Mouse (Mus musculus) heart, adult 11 months (tissue): Measurements from ENCODE around the gene Eif4ebp2.

ENCODE experiments used
- DNase-seq: peaks from one replicate; pipeline ENCODE4 v3.0.0; 2022

Eif4ebp2 gene

GRCm38 (mm10) chr10:61452645-61453044 lies at the start of gene Eif4ebp2:
Gene Eif4ebp2 (minus strand): TSS chr10:61452661.
- DNase-seq = peak; percentile 100

- DNase-seq = no peak
These were observed 48.3 kb upstream of the Eif4ebp2 start for GRCm38 (mm10) chr10:61500756-61501155.

GRCm38 (mm10) chr10:61499505-61500466 lies 47.3 kb upstream of the Eif4ebp2 start:
- DNase-seq = no peak

- DNase-seq = no peak
These were observed 43.8 kb upstream of the Eif4ebp2 start for GRCm38 (mm10) chr10:61496231-61496630.

- no peak for DNase-seq
These were observed 43.0 kb upstream of the Eif4ebp2 start for GRCm38 (mm10) chr10:61495461-61495860.

DNA sequence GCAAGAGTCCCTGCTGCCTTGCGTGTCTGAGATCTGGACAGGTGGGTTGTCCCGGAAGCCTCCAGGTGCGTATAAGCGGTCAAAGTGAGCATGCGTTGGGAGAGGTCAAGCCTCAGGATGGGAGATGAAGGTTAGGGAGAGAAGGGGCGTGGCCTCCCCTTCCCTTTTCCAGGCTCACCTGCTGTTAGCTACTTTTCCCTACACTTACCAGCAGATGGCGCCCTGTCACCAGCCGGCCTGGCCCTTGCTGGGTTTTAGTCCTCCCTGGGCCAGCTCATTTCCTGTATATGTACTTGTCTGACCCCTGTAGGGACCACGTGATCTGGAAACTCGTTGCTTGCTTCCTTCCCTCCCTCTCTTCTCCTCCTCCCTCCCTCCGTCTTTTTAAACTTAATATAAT lies 39.6 kb upstream of the Eif4ebp2 start:
- DNase-seq = peak; percentile 97

DNA sequence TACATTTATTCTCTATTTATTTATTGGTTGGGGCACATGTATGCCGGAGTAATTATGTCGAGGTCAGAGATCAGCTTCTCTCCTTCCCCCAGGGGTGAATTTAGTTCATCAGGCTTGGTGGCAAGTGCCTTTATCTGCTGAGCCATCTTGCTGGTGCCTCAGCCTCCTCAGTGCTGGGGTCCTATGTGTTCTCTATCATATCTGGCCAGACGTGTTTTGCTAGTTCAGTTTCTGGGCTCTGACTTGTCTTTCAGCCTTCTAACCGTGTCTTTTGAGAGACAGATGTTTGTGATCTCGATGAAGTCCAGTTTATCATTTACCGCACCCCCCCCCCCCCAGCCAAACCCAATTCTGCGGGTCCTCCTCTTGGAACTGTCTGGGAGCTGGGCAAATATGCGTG lies 39.1 kb upstream of the Eif4ebp2 start:
- DNase-seq = no peak

GRCm38 (mm10) chr10:61488522-61489110 lies 36.2 kb upstream of the Eif4ebp2 start:
- DNase-seq = no peak

GRCm38 (mm10) chr10:61486551-61487339 lies 34.3 kb upstream of the Eif4ebp2 start:
- DNase-seq = no peak

DNA sequence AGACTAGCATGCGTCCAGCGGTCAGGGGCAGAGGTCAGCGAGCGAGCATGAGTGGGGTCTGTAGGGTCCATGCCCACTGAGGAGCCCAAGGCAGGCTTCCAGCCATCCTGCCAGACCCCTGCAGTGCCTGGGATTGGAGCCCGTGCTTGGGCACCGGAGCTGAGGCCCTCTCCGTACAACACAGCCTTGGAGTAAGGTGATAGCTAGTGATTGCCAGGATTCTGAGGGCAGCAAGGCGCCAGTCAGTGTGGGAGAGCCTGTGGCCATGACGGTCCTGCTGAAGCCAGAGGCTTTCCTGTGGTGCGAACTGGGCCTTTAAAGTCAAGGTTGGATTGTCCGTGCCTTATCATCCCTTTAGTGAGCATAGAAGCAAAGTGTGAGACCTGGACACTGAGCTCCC lies 32.3 kb upstream of the Eif4ebp2 start:
- DNase-seq = no peak

DNA sequence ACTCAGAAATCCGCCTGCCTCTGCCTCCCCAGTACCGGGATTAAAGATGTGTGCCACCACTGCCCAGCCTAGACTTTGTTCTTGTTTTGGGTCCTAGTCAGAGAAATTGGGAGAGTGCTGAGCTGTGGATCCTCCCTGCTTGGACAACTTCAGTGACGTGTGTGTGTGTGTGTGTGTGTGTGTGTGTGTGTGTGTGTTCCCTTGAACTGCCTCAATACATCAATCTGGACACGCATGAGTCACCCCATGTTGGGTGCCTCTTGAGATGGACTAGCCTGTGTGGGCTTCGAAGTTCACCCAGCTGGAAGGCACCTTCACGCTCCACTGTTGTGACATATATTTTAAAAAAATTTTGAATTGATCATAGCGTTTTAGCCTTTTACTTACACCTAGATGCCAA lies 30.3 kb upstream of the Eif4ebp2 start:
- no peak for DNase-seq

DNA sequence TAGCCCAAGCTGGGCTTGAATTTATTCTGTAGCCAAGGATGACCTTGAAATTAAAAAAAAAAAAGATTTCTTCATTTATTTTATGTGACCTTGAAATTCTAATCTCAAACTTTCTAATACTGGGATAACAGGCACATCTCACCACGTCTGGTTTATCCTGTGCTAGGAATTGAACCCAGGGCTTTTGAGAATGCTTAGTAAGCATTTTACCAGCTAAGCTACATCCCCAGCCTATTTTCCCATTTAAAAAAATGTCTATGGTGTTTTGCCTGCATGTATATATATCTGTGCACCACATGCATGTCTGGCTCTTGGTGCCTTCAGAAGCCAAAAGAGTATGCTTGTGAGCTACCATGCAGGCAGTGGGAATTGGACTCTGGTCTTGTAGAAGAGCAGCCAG lies 28.0 kb upstream of the Eif4ebp2 start:
- no peak for DNase-seq

GRCm38 (mm10) chr10:61479927-61480326 lies 27.5 kb upstream of the Eif4ebp2 start:
- DNase-seq = no peak

- DNase-seq = no peak
These were observed 27.0 kb upstream of the Eif4ebp2 start for GRCm38 (mm10) chr10:61479461-61479860.

- peak; percentile 94 for DNase-seq
These were observed 24.1 kb upstream of the Eif4ebp2 start for GRCm38 (mm10) chr10:61476440-61477165.

DNA sequence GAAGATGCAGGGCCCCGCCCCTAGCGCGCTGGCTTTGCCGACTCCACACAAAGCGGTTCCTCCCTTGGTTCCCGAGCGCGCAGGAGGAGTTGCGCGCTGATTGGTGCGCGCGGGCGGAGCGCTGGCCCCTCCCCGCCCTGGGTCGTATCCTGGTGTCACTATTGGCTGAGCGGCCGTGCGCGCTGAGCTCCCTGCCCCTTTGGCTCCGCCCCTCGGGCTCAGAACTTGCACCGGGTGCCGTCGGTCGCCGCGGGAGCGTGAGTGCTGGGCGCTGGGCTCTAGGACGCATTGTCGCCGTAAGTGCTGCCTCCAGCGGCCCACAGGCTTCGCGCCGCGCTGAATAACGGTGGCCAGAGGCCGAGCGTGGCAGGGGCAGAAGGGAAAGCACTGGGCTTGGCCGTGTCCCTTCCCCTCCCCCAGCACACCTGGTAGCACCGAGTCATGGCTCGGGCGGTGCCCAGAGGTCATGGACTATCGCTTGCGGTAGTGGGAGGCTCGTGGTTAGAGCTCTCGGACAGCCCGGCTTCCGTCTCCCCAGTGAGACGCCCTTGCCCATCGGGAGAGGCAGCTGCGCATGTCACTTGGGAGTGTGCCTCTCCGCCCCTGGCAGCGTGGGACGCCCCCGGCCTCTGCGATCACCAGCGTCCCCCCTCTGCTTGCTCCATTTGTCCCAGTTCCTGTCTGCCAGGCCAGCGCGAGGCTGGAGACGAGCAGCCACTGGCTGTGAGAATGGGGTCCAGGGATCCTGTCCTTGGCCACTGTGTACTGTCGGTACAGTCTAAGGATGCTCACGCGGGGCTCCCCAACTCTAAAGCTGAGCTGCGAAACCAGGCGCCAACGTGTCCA lies 23.4 kb upstream of the Eif4ebp2 start, which contains the start of gene Lrrc20:
Gene Lrrc20, plus strand, starts transcription at position 208 of the 846 bp plus-strand sequence.
- DNase-seq = peak; percentile 100

DNA sequence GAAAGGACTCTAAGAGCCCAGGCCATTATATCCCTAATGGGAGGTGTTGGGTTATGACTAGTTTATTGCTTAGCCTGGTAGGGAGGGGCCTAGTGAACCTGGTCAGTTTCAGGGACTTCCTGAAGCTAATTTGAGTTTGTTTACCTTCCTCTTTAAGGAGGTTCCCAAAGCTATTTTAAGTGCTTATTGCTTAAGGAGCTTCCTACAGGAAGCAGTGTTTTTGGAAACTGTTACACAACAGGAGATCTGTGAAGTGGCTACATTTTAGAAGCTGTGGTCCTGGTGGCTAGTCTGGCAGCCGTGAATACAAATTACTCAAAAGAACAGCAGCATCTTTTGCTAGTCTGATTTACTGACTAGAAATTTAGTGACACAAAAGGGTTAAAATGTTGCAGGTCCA lies 21.9 kb upstream of the Eif4ebp2 start:
- DNase-seq = no peak

GRCm38 (mm10) chr10:61473640-61474039 lies 21.2 kb upstream of the Eif4ebp2 start:
- peak; percentile 97 for DNase-seq

GRCm38 (mm10) chr10:61468900-61469299 lies 16.4 kb upstream of the Eif4ebp2 start:
- no peak for DNase-seq

DNA sequence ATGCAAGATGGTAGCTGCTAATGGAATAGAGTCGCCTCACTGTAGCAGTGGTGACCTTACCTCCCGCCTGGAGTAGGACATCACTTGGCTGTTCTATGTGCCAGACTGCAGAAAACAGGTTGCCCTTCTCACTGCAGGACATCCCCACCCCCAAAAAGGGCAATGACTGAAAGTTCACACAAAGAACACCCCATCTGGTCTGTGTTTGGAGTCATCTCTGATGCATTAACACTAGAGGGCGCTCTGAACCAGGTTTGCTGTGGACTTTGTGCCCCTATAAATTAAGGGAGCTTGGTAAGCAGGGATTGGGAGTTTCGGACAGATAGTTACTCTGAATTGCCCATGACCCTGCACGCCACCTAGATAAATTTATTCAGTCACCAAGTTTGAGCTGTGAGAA lies 14.4 kb upstream of the Eif4ebp2 start:
- DNase-seq = peak; percentile 91

- DNase-seq = no peak
These were observed 13.8 kb upstream of the Eif4ebp2 start for GRCm38 (mm10) chr10:61466242-61466641.

DNA sequence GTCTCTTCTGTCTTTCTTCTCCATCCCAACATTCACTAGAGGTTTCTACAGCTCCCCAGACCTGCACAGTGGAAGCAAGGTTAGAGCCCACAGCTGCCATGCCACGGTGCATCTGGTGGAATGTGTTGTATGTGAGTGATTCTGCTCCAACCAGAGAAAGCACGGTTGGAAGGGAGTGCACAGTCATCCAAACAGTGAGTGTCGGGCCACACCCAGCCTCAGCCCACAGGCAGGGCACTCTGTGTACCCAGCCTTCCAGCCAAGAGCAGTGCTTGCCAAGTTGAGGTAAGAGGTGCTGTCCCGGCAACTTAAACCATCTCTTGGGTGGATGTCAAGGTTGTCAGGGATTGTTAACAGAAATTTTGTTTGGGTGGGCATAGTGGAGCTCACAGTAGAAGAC lies 12.5 kb upstream of the Eif4ebp2 start:
- DNase-seq = peak; percentile 92
